Mouse (Mus musculus) frontal cortex, postnatal 36 days (tissue): ENCODE results near the gene Prickle4.

Experiments
- DNase-seq, 2 experiments: peaks; one replicate each; pipeline ENCODE4 v3.0.0; 2022; ENCODE audit warnings: low spot score in 2 of 2

Gene Prickle4

DNA sequence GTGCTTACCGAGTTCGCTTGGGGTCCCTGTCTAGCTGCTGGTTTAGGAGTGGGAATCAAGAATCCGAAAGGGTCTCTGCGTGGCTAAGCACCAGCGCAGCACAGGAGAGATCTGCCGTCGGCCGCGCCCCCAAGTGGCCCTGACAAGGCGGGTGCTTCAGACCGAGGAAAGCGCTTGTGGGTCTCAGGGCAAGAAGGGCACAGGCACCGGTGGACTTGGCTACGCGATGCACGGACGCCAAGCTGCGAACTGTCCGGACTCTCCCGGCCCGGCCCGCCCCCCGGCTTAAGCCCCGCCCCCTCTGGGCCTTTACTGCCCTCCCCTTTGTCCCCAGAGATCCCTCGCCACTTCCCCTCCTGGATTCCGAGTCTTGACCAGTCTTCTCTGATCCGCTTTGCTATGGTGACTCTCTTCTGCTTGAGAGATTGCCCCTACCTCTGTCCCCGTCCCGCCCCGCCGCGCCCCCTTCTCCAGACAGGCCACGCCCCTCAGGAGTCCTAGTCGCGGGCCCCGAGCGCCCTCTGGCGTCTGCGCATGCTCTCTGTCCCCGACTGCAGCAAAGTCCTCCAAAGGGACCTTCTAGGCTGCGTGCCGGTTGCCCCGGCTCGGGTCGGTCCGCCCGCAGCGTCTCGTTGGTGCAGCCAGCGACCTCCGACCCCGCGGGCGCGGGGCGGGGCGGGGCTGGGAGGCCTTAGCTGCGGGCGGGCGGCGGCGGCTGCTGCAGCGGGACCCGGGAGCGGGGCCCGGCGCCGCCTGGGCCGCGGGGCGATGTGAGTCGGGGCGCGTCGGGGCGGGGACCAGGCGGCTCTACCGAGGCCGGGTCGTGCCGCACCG lies at the start of gene Prickle4:
TSS of gene Prickle4 (minus strand) at position 234 of the 834 bp plus-strand sequence.
- peak; percentile 96 for DNase-seq

DNA sequence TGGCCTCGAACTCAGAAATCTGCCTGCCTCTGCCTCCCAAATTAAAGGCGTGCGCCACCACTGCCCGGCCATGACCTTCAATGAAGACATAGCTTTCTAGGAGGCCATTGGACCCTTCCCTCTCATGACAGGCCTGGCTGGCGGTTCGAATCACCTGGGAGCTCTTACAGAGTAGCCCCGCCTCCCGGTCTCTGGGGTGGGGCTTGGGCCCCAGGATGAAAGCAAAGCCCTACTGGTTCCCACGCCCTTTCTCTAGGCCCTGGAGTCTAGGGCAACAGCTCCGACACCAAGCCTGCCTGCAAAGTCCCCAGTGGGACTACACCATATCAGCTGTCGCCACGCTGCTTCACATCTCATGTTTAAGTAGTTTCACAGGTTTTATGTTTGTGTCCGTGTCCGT lies 49.5 kb upstream of the Prickle4 start:
- DNase-seq = no peak

DNA sequence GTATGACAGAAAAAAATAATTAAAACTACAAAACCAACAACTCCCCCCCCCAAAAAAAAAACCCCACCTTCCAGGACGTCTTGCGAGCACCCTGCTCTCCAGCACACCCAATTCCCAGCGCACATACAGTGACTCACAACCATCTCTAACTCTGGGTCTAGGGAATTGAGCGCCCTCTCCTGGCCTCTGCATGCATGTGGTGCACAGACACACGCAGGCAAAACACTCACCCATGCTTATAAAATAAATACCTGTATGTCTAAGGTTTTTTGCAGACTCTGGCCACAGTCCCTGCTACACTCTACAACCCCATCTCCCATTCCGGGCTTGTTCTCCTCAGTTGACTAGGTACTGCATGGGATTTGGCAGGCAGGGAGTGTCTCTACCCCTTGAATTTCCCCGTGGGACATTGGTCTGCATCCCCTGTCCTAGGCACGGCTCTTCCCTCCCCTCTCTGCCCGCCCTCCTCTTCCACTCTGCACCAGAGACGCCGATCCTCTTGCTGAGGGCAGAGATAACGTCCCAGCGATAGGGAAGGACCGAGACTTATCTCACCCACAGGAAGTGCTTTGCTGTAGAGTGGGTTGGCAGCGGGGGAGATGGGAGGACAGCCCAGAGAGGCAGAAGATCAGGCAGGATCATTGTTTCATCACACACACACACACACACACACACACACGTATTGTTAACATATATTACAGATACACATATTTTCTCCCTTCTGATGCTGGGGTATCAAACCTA lies 48.6 kb upstream of the Prickle4 start:
- DNase-seq = no peak

DNA sequence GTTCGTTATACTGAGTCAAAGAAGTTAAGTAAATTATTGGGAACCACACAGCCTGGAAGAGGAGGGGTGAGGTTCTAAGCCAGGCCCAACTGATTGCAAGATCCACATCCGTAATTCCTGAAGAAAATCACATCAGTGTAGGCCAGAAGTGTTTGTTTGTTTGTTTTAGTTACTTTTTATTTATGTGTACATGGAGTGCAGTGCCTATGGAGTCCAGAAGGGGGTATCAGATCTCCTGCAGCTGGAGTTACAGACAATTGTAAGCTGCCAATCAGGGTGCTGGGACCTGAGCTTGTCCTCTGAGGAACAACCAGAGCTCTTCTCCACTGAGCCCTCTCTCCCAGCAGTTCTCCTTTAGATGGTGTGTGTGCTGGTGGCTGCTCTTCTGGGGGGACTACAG lies 45.6 kb upstream of the Prickle4 start:
- DNase-seq = no peak

DNA sequence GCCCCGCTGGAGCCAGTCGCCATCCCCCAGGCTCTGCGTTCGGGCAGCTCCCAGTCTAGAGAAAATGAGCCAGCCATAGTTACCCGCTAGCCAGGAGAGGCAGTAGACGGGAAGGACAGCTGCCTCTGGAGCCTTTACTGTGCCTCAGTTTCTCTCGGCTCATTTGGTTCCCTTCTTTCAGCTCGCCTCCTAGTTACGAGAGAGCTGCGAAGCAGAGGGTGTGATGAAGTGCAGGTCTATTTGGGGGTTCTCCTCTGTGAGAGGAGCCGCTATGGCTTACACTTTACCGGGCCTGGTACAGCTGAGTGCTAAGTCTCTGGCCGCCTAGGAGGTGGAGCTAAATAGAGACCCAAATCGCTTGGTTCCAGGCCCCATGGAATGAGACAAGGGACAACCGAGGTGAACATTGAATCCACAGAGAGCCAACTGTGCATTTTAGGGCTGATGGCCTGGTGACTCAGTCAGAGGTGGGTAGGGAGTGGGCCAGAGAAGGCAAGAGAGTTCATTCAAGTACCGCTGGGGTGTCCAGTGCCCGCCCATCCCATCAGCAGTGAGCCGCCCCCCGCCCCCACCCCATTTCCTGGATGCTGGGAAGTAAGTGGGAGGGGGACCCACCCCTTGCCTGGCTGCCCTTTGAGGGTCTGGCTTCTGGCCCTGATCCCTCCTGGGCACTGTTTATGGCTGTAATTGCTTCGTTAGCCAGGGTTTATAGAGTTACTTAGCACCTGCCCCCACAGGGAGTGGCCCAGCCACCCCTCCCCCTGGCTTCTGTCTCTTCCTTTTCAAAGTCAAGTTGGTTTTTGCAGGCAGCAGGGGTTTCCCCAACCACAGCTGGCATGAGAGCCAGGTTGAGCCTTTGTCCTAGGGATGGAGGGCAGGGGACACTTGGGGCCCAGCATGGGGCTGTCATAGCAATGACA lies 44.6 kb upstream of the Prickle4 start:
- no peak for DNase-seq

DNA sequence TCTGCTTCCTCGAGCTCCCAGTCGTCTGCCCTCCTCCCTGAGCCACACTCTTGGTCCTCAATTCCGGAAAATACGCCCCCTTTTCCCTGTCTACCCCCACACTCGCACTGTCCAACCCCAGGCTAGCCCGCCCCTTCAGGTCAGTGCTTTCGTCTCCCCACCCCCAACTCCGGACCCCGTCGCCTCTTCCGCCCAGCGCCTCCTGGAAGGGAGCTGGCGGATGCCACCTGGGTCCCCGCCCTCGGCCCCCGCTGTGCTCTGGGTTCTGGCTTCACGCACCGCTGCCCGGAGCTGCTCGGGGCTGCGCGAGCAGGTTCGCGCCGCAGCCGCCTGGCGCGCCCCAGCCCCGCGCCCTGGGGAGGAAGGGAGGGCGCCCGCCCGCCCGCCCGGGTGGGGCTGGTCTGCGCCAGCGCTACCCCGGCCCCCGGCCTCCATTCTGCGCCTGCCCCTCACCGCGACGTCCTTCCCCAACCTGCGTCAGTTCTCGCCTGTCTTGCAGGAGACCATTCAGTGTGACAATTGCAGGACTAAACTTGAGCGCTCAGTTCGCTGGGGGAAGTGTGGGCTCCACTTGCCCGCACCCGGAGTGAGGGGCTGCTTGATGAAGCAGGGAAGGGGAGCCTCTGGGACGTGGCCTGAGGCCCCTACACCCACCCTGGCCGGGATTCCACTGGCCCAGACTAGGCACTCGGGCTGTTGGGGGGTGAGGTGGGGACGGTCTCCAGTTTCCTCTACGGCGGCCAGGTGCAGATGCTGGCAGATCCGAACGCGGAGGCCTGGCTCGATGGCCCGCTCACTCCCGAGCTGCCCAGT lies 43.7 kb upstream of the Prickle4 start:
- peak in 1 of 2 experiments; percentile 15 for DNase-seq

DNA sequence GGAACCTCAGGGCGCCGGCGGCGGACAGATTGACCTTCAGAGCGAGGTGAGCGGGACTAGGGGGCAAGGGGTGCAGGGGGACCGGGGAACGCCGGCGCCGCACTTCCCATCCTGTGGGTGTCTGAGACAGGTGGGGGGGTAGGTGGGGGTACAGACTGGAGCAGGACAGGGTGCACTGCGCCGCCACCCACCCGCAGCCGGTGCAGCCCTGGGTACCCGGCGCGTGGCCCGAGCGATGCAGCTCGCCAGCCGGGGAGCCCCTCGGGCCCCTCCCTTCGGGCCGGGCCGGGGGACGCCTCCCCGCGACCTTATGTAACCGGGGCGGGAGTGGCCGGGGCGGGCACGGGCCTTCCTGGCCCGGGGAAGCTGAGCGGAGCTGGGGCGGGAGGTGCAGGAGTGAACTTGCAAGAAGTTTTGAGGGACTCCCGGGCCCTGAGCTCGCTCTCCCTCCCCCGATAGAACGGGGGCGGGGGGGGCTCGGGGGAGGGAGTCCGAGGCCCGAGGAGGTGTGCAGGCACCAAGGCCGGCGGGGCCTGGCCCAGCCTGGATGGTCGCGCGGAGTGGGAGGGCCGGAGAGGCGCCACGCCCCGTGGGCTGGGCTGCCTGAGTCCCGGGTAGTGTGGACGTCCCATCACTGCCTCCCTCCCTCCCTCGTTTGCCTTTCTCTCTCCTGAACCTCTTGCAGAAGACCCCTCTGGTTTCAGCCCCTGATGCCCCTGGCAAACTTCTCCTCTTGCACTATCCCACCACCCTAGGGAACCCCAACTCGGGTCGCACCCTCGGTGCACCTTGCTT lies 42.9 kb upstream of the Prickle4 start:
- DNase-seq = peak; percentile 61 to 62

DNA sequence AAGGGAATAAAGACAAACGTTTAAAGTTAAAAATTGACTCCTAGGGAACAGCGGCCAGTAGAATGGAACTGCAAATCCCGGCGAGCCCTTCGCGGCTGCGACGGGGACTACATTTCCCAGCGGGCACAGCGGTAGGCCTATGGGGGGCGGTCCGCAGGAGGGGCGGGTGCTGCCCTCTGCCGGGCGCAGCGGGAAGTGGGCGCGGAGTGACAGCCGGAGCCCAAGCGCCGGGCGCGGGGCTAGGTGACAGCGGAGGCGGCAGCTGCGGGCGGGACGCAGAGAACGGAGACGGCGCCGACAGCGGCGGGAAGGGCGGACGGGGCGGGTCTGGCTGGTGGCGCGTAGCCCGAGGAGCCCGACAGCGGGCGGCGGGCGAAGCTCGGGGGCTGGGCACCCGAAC lies 42.3 kb upstream of the Prickle4 start, which contains the start of gene Tfeb:
TSS of gene Tfeb (plus strand) at position 175 of the 400 bp plus-strand sequence.
- peak; percentile 96 for DNase-seq

DNA sequence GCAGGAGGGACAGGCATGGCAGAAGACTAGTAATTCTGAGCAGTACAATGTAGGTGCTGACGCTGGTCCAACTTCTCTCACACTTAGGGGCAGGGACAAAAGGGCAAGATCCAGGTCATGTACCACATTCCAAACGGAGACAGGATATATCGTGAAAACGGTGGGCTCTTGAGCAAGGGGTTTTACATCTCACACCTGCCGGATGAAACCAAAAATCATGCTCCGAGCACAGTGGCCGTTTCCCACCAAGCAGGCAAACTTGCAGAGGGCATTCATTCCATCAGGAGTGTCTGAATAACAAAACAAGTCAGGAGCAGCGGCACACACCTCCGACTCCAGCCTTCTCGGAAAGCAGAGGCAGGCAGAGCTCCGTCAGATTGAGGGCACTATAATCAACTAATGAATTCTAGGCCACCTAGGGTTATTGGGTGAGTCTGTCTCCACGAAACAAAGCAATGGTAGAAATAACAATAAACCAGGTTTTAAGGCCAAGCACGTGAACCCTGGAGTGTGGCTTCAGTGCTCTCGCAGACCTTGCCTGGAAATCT lies 41.1 kb upstream of the Prickle4 start:
- no peak for DNase-seq

DNA sequence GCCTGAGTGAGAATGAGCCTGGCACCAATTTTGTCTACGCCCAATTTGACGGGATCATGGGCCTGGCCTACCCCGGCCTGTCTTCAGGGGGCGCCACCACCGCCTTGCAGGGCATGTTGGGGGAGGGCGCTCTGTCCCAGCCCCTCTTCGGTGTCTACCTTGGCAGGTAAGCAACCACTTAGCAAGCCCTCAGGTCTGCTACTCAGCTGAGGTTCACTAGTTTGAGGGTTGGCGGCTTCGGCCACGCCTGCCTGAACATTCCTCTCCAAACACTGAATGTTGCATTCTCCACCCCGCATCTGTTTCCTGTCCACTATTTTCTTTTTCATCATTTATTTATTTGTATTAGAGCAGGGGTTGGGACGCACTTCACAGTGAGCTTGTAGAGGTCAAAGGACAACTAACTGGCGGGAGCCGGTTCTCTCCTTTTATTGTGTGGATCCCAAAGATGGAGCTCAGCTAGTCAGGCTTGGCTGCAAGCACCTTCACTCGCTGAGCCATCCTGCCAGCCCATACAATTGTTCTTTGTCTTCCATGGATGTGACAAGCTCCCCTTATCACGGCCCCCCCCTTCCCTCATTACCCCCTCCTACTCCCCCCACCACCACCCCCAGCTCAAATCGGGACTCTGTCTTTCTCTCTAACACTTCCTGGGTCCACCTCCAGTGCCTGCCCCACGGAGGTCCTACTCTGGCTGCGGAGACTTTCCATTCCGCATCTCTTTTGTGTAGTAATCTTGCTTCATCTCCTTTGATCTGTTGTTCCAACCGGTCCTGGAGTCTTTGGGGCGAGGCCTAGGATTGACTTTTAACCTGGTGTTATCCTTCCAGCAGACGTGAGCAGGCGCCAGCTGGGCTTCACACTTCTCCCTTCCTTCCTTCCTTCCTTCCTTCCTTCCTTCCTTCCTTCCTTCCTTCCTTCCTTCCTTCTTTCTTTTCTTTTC lies 36.4 kb upstream of the Prickle4 start:
- no peak for DNase-seq

DNA sequence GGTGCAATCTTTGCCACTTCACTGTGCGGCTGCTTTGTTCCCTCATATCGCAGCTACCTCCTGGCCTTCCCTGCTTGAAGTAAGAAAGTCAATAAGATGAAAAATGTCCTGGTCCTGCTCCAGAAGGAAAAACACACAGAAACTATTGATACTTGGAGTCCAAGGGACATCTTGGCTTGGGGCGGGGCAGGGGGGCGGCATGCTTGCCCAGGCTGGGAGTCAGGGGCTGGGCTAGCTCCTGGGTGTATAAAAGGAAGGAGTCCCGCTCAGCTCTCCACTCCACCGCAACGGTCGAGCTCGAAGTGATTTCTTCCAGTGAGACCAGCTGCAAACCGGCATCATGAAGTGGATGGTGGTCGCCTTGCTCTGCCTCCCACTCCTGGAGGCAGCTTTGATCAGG lies 32.0 kb upstream of the Prickle4 start, which contains the start of gene Pgc:
TSS of gene Pgc (plus strand) at position 277 of the 400 bp plus-strand sequence.
- no peak for DNase-seq

DNA sequence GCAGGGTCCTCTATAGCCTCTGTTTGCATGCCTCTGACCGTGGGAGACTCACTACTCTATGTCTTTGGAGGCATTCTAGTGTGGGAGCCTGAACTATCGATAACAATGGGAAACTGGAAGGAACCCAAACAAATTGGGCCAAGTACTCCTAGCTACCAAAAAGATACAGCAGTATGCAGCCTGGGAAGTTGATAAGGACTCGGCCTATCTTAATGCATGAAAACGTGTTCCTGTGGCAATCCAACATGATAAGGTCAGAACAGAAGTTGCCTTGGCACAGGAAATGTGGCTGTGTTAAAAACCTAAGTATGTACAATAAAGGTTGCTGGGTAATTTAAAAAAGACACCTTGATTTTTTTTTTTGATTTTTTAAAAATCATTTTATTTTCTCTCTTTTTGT lies 26.6 kb upstream of the Prickle4 start:
- no peak for DNase-seq

DNA sequence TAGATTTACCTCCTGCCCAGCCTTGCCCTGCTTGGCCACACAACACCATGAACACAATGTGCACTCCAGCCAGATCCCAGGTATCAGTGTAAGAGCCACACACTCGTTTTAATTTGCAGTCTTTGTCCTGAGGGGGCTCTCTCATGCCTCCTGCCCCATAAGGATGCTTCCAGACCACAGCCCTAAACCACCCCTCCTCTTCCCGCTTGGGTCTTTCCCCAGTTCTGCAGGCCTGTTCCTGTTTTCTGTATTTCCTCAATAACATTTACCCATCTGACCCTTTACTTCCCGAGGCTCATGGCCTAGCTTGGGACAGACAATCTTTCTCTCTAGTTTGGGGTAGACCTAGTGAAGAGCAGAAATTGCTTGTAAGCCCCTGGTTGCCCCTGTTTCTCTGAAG lies 20.5 kb upstream of the Prickle4 start:
- no peak for DNase-seq

DNA sequence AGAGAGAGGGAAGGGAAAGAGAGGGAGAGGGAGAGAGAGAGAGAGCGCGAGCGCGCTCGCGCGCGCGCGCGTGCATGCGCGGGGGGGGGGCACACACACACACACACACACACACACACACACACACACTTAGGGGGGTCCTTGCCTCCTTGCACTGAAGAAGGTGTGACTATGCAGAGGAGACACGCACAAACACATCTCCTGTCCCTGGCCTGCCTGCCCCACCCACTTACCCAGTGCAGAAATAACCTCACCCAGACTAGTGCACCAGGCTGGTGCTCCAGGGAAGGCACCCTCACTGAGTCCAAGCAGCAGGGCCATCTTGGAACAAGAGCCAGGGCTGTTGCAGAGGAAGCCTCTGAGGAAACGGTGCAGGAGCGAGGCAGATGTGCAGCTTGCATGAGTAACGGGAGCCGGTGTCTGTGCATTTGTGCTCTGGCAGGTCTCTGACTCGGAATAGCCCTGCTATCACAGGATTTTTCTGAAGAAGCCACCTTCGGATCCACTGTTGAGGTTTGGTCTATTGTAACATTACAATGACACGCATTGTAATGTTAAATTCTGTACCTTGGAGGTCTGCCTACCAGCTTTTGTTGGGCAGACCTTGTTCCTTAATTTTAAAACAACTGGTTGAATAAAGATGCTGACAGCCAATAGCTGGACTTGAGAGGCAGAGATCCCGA lies 18.5 kb upstream of the Prickle4 start:
- DNase-seq = no peak

DNA sequence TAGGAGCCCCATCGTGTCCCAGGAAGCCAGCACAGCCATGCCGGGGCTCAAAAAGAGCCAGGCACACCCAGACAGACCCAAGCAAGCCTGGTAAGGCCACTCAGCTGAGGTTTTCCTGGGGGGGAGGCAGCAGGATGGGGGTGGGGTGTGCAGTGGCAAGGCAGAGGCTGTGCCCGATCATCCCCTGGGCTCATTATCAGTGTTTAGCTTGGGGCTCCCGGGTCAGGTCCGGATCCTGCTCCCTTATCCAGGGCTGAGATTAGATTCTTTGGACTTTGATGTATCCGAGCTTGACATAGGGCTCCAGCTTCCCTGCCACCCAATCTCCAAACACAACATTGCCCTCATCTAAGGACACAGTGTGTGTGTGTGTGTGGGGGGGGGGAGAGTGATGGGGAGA lies 17.3 kb upstream of the Prickle4 start:
- DNase-seq = no peak

DNA sequence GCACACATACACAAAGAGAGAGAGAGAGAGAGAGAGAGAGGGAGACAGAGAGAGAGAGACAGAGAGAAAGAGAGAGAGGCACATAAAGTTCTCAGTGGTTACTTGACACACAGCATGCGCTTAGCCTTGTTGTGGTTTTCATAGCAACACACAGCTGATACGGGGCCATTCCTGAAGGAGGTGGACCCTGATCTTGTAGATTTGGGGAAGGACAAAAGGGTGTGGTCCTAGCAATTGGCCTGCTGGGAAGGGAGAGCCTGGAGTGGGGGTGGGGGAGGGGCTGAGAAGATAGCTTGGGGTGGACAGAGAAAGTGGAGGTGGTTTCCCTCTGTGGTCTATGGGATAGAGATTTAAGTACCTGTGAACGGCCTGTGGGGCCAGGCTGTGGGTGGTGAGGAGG lies 15.5 kb upstream of the Prickle4 start:
- no peak for DNase-seq

DNA sequence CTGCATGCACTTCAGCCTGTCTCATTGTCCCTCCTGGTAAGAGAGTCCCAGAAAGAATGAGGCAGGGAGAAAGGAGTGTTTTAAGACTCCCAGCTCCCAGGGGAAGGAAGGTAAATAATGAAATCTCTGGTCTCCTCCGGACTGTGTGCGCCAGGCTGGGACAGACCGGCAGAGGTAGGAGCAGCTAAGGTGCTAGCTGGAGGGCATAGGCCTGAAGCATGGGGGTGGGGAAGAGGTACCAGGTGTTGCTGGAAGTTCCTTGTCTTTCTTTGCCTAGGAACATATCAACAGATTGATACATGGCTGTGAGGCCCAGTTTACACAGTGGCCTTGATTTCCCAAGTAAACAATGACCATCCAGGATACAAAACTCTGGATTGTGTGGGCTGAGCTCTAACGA lies 14.4 kb upstream of the Prickle4 start:
- DNase-seq = no peak

DNA sequence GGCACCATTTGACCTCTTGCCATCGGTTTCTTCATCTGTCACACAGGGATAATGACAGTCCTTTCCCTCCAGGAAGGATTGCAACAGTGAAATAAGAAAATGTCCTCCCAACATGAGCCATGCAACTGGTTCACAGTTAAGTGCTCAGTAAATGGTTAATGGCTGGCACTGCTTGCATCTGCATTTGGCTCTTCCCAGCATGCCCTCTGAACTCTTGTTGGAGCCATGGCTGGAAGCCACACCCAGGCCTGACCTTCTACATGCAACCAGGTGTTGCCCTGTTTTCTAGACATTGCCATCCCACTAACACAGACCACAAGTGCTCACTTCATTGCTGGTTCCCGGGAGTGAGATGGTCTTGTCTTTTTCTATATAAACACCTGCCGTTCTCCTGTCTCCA lies 13.4 kb upstream of the Prickle4 start:
- DNase-seq = no peak
